Mouse (Mus musculus): Measurements from ENCODE around the gene Il20rb. TPM values are rescaled to one million over a fixed set of nuclear protein-coding genes. Genes with fewer than 3 reads are reported as not detected.
A peak's percentile ranks its signal among the peaks of the same experiment; 100 is the strongest.

The Il20rb gene
- polyA plus RNA-seq, 1 experiment from 2014 or later, result 1.4 TPM

- 54% methylated on average over 1 of the region's 1 CpGs for WGBS
- Histone ChIP-seq H3K4me3 (no peak overlapping the region), H3K27me3 (no peaks in the 10 kb centered on the region), H3K4me2 (no peak overlapping the region), H3K9ac (no peak overlapping the region), H3K27ac (no peak overlapping the region), H3K4me1 (peaks cover 25% of the 10 kb centered on the region), H3K9me3 (no peaks in the 10 kb centered on the region), H3K36me3 (no peaks in the 10 kb centered on the region)
- peak; percentile 73; the same call in 1 of the 2 replicates for ATAC-seq (ENCODE audit: borderline replicate concordance, extremely low read depth, low FRiP score, low TSS enrichment)
Measured at GRCm38 (mm10) chr9:100416756-100417155, 69.8 kb downstream of the Il20rb start.

DNA sequence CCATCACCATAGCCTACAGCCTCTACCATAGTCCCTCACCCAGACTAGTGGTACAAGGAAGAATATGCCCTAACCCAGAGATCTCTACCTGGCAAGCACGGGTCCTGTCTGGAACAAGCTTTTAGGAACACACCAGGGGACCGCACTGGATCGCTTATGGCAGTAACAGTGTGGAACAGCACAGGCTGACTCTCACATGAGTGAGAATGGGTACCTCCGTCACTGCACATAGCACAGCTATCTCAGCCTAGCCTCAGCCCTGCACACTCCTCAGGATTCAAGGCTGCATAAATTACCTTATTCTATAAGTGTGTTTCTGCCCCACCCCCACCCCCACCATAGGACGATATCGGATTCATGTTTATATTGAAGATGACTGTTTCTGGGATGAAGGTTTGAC, 70.3 kb downstream of the Il20rb start:
- Histone ChIP-seq H3K27ac (no peak overlapping the region), H3K4me2 (no peak overlapping the region), H3K36me3 (no peaks in the 10 kb centered on the region), H3K9me3 (no peaks in the 10 kb centered on the region), H3K4me1 (peaks cover 25% of the 10 kb centered on the region), H3K9ac (no peak overlapping the region), H3K4me3 (no peak overlapping the region), H3K27me3 (no peaks in the 10 kb centered on the region)
- ATAC-seq (ENCODE audit: borderline replicate concordance, extremely low read depth, low FRiP score, low TSS enrichment), result peak; percentile 32; the same call in 1 of the 2 replicates
- WGBS, result 63% methylated on average over 6 of the region's 6 CpGs

DNA sequence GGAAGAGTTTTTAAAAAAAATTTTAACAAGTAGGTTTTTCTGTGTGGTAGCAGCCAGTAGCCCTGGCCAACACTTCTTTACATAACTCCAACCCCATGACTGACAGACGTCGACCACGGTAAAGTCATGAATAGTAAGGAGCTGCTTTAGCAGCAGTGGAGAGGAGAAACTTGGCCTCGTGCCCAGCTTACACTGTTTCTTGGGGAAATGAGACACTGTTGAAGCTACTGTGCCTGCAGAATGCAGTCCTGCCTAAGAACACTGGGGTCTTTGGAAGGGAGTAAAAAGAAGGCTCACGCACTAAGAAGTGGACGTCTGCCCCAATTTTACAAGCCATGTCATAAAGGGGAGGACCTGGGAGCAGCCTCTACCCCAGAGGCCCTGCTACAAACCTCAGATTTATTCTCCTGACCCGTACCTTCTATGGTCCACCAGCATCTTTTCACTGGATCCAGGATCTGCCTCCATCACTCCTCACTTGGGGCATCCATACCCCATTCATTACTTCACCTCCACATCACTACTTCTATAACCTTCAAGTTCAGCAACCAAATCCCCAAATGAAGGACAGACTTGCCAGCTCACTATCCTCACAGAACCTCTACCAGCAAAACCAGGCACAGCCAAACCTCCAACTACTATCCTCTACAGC, 71.1 kb downstream of the Il20rb start:
- H3K27me3 ChIP-seq, result no peaks in the 10 kb centered on the region
- H3K27ac ChIP-seq, result no peak overlapping the region
- H3K4me2 ChIP-seq, result no peak overlapping the region
- ATAC-seq (ENCODE audit: borderline replicate concordance, extremely low read depth, low FRiP score, low TSS enrichment), result peak; percentile 63; the same call in 1 of the 2 replicates
- no peak overlapping the region for H3K9ac ChIP-seq
- peaks cover 25% of the 10 kb centered on the region for H3K4me1 ChIP-seq
- WGBS, result 26% methylated on average over 7 of the region's 7 CpGs
- H3K4me3 ChIP-seq, result no peak overlapping the region
- no peaks in the 10 kb centered on the region for H3K9me3 ChIP-seq
- H3K36me3 ChIP-seq, result no peaks in the 10 kb centered on the region

Other genes starting within 250 kb of the Il20rb start
- gene Nck1, start 59.3 kb upstream of the Il20rb start, polyA plus RNA-seq (2015; fragmentation: Nextera tagmentation; extraction: Ambion mirVana), result 70.7 and 76.6 TPM in 2 replicates
- gene Slc35g2, start 84.3 kb upstream of the Il20rb start, polyA plus RNA-seq (2015; fragmentation: Nextera tagmentation; extraction: Ambion mirVana), result 8.5 and 8.9 TPM in 2 replicates
- 36.6 and 43.1 TPM in 2 replicates for gene Stag1, start 111.0 kb upstream of the Il20rb start, polyA plus RNA-seq (2015; fragmentation: Nextera tagmentation; extraction: Ambion mirVana)